Mouse (Mus musculus) liver, postnatal 0 days (tissue): ENCODE measurements at regions not wholly inside any gene's neighbourhood (a gene's known extent, or its start where the extent isn't known, plus 50 kb on each side); places are given as distances from the start of the nearest gene placed in this dataset.
"Not testable (repeated sequence)": the region's sequence is repeated elsewhere in the genome, so short reads cannot be mapped to it uniquely, and the experiment has no call there.

Experiments
- CTCF ChIP-seq: sonication (generic); IDR thresholded peaks from 2 replicates; pipeline ENCODE4 v1.5.1; 2016; ENCODE audit warnings: antibody characterized with exemption, low read depth
- EP300 ChIP-seq: IDR thresholded peaks from 2 replicates; pipeline ENCODE4 v1.6.1; 2016; ENCODE audit warnings: antibody characterized with exemption, low read depth, mild to moderate bottlenecking

DNA sequence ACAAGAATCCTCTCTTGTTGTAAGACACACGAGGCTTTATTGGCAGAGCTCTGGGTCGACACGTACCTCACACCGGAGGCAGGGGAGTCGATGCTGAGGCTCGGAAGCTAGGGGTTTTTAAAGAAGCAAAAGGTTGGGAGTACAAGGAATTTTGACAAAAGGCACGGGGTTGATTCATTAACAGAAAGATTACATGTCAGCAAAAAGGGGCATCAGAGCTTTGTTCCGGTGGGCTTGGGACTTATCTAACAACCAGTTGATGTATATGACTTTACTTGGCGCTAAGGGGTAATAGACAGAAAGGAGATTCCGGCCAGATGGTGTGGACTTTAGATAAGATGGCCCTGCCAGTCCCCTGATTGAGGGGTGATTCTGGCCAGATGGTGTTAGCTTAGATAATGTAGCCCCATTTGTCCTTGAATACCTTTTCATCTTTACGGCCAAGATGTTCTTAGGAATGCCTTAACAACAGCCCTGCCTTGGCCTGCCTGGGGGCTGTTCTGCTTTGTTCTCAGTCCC is 218.3 kb downstream of the Gm31371 start:
- not testable (repeated sequence) for TF ChIP-seq CTCF, EP300
